Mouse (Mus musculus) stomach, embryonic 15.5 days (tissue): ENCODE measurements around the gene Gm4969. TPM values are rescaled to one million over a fixed set of nuclear protein-coding genes. Genes with fewer than 3 reads are reported as not detected.
"Not testable (repeated sequence)": the region's sequence is repeated elsewhere in the genome, so short reads cannot be mapped to it uniquely, and the experiment has no call there.

ENCODE experiments used
- ATAC-seq: fragments of 200-750 bp; cut with Nextera tagmentation; 2 replicates; pipeline ENCODE4 v1.8.0; 2017; ENCODE audit warnings: low read depth, moderate number of reproducible peaks, moderate TSS enrichment; ENCODE audit not compliant: insufficient read depth, low FRiP score
- H3K27ac ChIP-seq: fragments of 300-500 bp; sonication (generic); 2 replicates; pipeline ENCODE4 v1.5.1; 2015; ENCODE audit warnings: mild to moderate bottlenecking, inconsistent platforms
- H3K27me3 ChIP-seq: fragments of 300-500 bp; sonication (generic); replicated peaks from 2 replicates; pipeline ENCODE4 v1.6.1; 2015; ENCODE audit warnings: inconsistent platforms
- H3K36me3 ChIP-seq: fragments of 300-500 bp; sonication (generic); 2 replicates; pipeline ENCODE4 v1.6.1; 2015; ENCODE audit warnings: inconsistent platforms
- H3K4me1 ChIP-seq: fragments of 300-500 bp; sonication (generic); 2 replicates; pipeline ENCODE4 v1.6.1; 2015; ENCODE audit warnings: inconsistent platforms
- H3K4me2 ChIP-seq: fragments of 300-500 bp; sonication (generic); 2 replicates; pipeline ENCODE4 v1.6.1; 2015; ENCODE audit warnings: mild to moderate bottlenecking, inconsistent platforms
- H3K4me3 ChIP-seq: fragments of 300-500 bp; sonication (generic); replicated peaks from 2 replicates; pipeline ENCODE4 v1.5.1; 2015; ENCODE audit warnings: inconsistent platforms
- H3K9ac ChIP-seq: fragments of 300-500 bp; sonication (generic); 2 replicates; pipeline ENCODE4 v1.6.1; 2015; ENCODE audit warnings: inconsistent platforms
- H3K9me3 ChIP-seq: fragments of 300-500 bp; sonication (generic); 2 replicates; pipeline ENCODE4 v1.6.1; 2016; ENCODE audit warnings: inconsistent platforms
- WGBS: fragments of 180-500 bp; shearing (Covaris S2); methylation state at CpG from one replicate; pipeline ENCODE4 v1.1.7; 2015; 5-methylcytosine and 5-hydroxymethylcytosine counted together
- polyA plus RNA-seq: library from polyadenylated mRNA; unstranded; fragments of >200 nt; fragmentation: Nextera tagmentation; extraction: Ambion mirVana; gene quantifications from 2 replicates; pipeline ENCODE4 v1.2.1, GENCODE M21; 2015

Gene Gm4969
- polyA plus RNA-seq, 1 experiment from 2014 or later, result 3.2 TPM

DNA sequence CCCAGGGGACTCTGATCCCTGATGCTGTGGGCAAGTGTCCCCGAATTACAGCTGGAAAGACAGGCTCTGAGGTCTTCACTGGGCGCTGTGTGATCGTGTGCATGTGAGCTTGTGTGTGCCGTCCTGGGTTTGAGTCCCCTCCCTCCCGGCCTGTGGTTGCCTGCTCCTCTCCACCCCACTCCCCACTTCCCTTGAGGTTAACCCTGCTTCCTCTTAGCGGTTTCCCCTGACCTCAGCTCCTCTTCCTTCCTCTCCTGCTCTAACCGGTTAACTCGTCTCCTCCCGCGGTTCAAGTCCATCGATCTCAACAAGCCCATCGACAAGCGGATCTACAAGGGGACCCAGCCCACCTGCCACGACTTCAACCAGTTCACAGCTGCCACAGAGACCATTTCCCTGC lies 40.4 kb downstream of the Gm4969 start:
- 70% methylated on average over 14 of the region's 14 CpGs for WGBS
- Histone ChIP-seq H3K4me1 (peaks cover 34% of the 10 kb centered on the region), H3K4me3 (peak overlapping the region; percentile 66; the same call in 1 of the 2 replicates), H3K36me3 (peaks cover 37% of the 10 kb centered on the region), H3K9ac (no peak overlapping the region), H3K9me3 (no peaks in the 10 kb centered on the region), H3K4me2 (peak overlapping the region; percentile 80), H3K27ac (no peak overlapping the region), H3K27me3 (no peaks in the 10 kb centered on the region)
- ATAC-seq, result no peak

DNA sequence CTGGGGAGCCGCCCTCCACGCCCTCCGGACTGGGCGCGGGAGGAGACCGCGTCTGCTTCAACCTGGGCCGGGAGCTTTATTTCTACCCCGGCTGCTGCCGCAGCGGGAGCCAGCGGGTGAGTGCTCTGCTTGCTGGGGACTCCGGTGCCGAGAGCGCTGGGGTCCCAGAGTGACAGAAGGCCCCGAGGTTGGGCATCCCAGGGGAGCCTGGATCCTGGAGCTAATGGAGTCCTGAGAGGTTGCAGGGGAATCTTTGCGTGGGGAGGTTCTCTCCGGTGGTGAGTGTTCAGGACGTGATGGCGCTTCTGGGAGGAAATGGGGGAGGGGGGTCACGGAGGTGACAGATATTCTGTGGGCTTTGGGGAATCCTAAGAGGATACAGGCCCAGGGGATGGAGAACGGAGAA lies 41.6 kb downstream of the Gm4969 start:
- Histone ChIP-seq H3K9me3 (no peaks in the 10 kb centered on the region), H3K36me3 (peaks cover 33% of the 10 kb centered on the region), H3K4me3 (peak overlapping the region; percentile 66), H3K4me1 (peaks cover 22% of the 10 kb centered on the region), H3K27ac (peak overlapping the region; percentile 73), H3K4me2 (peak overlapping the region; percentile 80), H3K27me3 (no peaks in the 10 kb centered on the region), H3K9ac (peak overlapping the region; percentile 93)
- 0 out of 2 replicates have a peak, but pooled peaks have one; percentile 10 for ATAC-seq
- under 1% methylated on average over 22 of the region's 22 CpGs for WGBS

DNA sequence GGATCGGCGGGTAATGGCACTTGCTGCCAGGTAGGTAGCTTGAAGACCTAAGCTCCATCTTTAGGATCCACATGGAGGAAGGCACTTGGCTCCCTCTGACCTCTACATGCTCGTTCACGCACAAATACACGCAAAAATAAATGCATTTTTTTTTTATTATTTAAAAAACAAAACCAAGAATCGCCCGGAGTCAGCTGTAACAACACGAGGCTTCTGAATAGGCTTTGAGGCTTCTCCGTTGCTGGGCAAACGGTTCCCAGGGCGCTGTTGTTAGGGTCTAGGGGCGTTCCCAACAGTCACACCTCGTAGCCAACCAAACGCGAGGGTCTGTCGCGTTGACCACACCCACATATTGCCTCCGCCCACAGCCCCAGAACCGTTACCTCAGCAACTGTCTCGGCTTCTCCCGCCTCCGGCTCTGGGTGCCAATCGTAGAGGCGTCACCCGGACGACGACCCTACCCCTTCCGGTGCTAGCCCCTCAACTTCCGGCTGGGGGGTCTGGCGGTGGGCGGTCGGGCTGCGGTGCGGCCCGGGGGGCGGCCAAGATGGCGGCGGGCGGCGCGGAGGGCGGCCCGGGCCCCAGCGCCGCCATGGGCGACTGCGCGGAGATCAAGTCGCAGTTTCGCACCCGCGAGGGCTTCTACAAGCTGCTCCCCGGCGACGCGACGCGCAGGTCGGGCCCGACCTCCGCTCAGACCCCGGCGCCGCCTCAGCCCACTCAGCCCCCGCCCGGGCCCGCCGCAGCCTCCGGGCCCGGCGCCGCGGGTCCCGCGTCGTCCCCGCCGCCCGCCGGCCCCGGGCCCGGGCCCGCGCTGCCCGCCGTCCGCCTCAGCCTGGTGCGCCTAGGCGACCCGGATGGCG lies 42.2 kb downstream of the Gm4969 start, which contains the start of gene Dmwd:
Gene Dmwd (plus strand): TSS at position 505 of the 863 bp plus-strand sequence.
- H3K4me1 ChIP-seq, result peaks cover 20% of the 10 kb centered on the region
- H3K9me3 ChIP-seq, result no peaks in the 10 kb centered on the region
- no peaks in the 10 kb centered on the region for H3K27me3 ChIP-seq
- H3K27ac ChIP-seq, result peak within 1 kb of the TSS; percentile 73
- H3K9ac ChIP-seq, result peak within 1 kb of the TSS; percentile 93
- WGBS, result 1% methylated on average over 83 of the region's 91 CpGs
- peak within 1 kb of the TSS; percentile 66 for H3K4me3 ChIP-seq
- peaks cover 26% of the 10 kb centered on the region for H3K36me3 ChIP-seq
- peak within 1 kb of the TSS; percentile 80 for H3K4me2 ChIP-seq
- peak; percentile 96 for ATAC-seq

DNA sequence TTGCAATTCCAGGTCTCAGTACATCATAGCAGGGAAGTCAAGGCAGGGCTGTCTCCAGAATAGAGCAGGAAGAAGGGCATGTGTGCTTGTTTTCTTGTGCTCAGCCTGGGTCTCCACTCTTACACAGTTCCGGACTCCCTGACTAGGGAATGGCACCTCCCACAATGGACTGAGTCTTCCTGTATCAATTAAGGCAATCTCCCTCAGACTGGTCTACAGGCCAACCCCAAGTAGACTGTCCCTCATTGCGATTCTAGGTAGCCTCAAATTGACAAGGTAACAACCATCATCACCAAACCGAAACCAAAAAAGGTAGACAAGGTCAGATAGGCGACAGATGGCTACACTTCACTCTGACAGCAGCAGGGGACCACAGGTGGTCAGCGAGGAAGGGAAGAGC lies 42.9 kb downstream of the Gm4969 start:
- peaks cover 19% of the 10 kb centered on the region for H3K36me3 ChIP-seq
- H3K9me3 ChIP-seq, result no peaks in the 10 kb centered on the region
- H3K9ac ChIP-seq, result no peak overlapping the region
- 46% methylated on average over 5 of the region's 5 CpGs for WGBS
- H3K27me3 ChIP-seq, result no peaks in the 10 kb centered on the region
- ATAC-seq, result no peak
- peak overlapping the region; percentile 80 for H3K4me2 ChIP-seq
- peaks cover 20% of the 10 kb centered on the region for H3K4me1 ChIP-seq
- no peak overlapping the region for H3K27ac ChIP-seq
- H3K4me3 ChIP-seq, result peak overlapping the region; percentile 66

DNA sequence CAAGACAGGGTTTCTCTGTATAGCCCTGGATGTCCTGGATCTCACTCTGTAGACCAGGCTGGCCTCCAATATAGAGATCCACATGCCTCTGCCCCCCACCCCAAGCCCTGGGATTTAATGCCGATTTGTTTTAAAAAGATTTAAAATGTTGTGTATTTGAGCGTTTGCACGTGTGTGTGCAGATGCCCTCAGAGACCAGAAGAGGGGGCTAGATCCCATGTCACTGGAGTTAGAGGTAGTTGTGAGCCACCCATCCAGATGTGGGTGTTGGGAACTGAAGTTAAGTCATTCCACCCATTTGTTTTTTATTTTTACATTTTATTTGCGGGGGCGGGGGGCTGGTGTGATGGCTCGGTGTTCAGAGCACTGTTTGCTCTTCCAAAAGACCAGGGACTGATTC lies 43.7 kb downstream of the Gm4969 start:
- no peak overlapping the region for H3K4me3 ChIP-seq
- no peak overlapping the region for H3K27ac ChIP-seq
- WGBS, result 90% methylated on average over 6 of the region's 6 CpGs
- H3K9me3 ChIP-seq, result no peaks in the 10 kb centered on the region
- H3K27me3 ChIP-seq, result no peaks in the 10 kb centered on the region
- H3K36me3 ChIP-seq, result peaks cover 13% of the 10 kb centered on the region
- H3K9ac ChIP-seq, result no peak overlapping the region
- no peak overlapping the region for H3K4me2 ChIP-seq
- peaks cover 20% of the 10 kb centered on the region for H3K4me1 ChIP-seq
- no peak for ATAC-seq

DNA sequence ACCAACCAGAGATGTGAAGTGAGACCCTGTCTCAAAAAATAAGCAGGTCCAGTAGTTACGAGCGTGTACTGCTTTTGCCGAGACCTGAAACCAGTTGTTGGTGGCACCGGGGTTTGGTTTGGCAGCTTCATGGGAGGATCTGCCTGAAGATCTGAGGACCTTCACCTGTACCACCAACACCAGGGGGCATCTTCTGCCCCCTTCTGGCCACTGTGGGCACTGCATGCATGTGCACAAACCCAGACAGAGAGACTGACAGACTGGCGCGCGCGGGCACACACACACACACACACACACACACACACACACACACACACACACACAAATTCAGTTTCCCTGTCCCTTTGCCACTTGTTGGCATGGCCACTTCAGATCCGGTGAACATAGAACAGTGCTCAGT lies 44.7 kb downstream of the Gm4969 start:
- H3K9me3 ChIP-seq, result no peaks in the 10 kb centered on the region
- H3K4me1 ChIP-seq, result peaks cover 20% of the 10 kb centered on the region
- no peak overlapping the region for H3K9ac ChIP-seq
- H3K4me3 ChIP-seq, result no peak overlapping the region
- no peak overlapping the region for H3K4me2 ChIP-seq
- no peaks in the 10 kb centered on the region for H3K27me3 ChIP-seq
- H3K27ac ChIP-seq, result no peak overlapping the region
- 74% methylated on average over 9 of the region's 9 CpGs for WGBS
- H3K36me3 ChIP-seq, result peaks cover 6% of the 10 kb centered on the region
- no peak for ATAC-seq

DNA sequence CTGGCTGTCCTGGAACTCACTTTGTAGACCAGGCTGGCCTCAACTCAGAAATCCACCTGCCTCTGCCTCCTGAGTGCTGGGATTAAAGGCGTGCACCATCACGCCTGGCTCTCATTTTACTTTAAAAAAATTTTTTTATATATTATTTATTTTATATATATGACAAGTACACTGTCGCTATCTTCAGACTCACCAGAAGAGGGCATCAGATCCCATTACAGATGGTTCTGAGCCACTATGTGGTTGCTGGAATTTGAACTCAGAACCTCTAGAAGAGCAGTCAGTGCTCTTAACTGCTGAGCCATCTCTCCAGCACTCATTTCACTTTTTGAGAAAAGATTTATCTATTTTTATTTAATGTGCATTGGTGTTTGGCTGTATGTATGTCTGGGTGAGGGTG lies 47.1 kb downstream of the Gm4969 start:
- 44% methylated on average over 3 of the region's 3 CpGs for WGBS
- not testable (repeated sequence) for ATAC-seq

DNA sequence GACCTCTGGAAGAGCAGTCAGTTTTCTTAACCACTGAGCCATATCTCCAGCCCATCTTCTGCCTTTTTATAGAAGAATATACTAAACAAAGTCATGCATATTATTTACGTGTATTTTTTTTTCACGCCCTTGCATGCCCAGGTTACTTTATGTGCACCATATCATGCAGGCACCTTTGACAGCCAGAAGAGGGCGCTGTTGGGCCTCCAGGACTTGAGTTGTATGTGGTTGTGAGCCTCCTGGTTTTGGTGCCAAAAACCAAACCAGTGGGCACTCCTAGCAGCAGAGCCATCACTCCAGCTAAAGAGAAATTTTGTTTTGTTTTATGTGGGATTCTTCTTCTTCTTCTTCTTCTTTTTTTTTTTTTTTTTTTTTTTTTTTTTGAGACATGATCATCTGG lies 48.7 kb downstream of the Gm4969 start:
- Histone ChIP-seq H3K27me3 (peaks cover 30% of the 10 kb centered on the region), H3K9me3 (no peaks in the 10 kb centered on the region), H3K4me1 (no peaks in the 10 kb centered on the region), H3K4me2 (no peak overlapping the region), H3K4me3 (no peak overlapping the region), H3K36me3 (no peaks in the 10 kb centered on the region), H3K9ac (no peak overlapping the region), H3K27ac (no peak overlapping the region)
- 41% methylated on average over 3 of the region's 3 CpGs for WGBS
- ATAC-seq, result no peak

More for the DNA sequence above, 47.1 kb downstream of the Gm4969 start:
- not testable (repeated sequence) for H3K9me3 ChIP-seq, H3K9ac ChIP-seq, H3K4me3 ChIP-seq, H3K4me2 ChIP-seq, H3K36me3 ChIP-seq, H3K27ac ChIP-seq, H3K4me1 ChIP-seq
- H3K27me3 ChIP-seq, result peaks cover 14% of the 10 kb centered on the region

DNA sequence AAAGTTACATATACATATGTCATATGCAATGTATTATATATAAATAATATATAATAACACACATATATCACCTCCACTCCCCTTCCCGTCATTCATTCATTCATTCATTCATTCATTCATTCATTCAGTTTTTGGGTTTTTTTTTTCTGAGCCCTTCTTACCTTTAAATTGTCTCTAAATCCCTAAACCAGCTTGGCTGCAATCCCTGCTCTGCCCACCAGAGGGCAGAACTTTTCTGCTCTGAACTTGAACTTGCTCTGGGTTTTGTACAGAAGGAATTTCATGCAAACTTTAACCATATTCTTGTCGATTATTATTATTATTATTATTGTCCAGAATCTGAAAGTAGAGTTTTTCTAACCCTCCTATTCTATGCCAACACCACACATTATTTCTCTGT lies 49.5 kb downstream of the Gm4969 start:
- no peak overlapping the region for H3K27ac ChIP-seq
- H3K4me3 ChIP-seq, result no peak overlapping the region
- H3K27me3 ChIP-seq, result peaks cover 33% of the 10 kb centered on the region
- H3K9me3 ChIP-seq, result no peaks in the 10 kb centered on the region
- no peak overlapping the region for H3K9ac ChIP-seq
- no peak overlapping the region for H3K4me2 ChIP-seq
- no peaks in the 10 kb centered on the region for H3K36me3 ChIP-seq
- 5% methylated on average over 2 of the region's 2 CpGs for WGBS
- no peaks in the 10 kb centered on the region for H3K4me1 ChIP-seq
- no peak for ATAC-seq

DNA sequence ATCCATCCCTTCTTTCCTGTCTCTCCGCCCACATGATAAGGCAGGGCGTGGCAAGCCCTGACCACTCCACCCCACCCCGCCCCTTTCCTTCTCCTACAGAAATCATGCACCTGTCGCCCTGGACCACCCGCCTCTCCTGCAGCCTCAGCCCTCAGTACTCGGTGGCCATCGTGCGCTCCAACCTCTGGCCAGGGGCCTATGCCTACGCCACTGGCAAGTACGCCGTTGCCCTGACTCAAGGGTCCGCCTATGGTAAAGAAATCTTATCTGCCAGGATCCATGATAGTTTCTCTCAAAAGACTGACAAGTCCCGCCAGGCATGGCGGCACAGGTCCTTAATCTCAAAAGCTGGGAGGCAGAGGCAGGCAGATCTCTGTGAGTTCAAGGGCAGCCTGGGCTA lies 50.2 kb downstream of the Gm4969 start:
- Histone ChIP-seq H3K36me3 (no peaks in the 10 kb centered on the region), H3K27ac (no peak overlapping the region), H3K4me1 (no peaks in the 10 kb centered on the region), H3K4me3 (no peak overlapping the region), H3K9ac (no peak overlapping the region), H3K9me3 (no peaks in the 10 kb centered on the region), H3K4me2 (no peak overlapping the region), H3K27me3 (peaks cover 33% of the 10 kb centered on the region)
- whole genome bisulfite sequencing, result 58% methylated on average over 14 of the region's 14 CpGs
- ATAC-seq, result no peak

DNA sequence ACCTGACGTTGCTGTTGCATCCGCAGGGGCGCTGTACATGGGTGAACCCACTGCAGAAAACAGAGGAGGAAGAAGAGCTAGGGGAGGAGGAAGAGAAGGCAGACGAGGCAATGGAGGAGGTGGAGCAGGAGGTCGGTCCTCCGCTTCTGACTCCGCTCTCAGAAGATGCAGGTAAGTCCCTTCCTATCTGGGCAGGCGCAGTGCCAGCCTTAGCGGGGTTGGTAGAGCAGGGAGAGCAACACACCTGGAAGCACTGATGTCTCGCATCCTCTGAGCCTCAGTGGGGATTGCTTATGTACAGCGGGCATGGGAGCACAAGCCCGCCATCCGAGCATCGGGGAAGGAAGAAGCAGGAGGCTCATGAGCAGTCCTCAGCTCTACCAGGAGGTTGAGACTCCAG lies 51.1 kb downstream of the Gm4969 start:
- H3K9ac ChIP-seq, result no peak overlapping the region
- no peaks in the 10 kb centered on the region for H3K9me3 ChIP-seq
- H3K4me3 ChIP-seq, result no peak overlapping the region
- no peak overlapping the region for H3K27ac ChIP-seq
- H3K4me2 ChIP-seq, result no peak overlapping the region
- ATAC-seq, result no peak
- no peaks in the 10 kb centered on the region for H3K36me3 ChIP-seq
- H3K4me1 ChIP-seq, result no peaks in the 10 kb centered on the region
- peaks cover 33% of the 10 kb centered on the region for H3K27me3 ChIP-seq
- 36% methylated on average over 14 of the region's 14 CpGs for WGBS

DNA sequence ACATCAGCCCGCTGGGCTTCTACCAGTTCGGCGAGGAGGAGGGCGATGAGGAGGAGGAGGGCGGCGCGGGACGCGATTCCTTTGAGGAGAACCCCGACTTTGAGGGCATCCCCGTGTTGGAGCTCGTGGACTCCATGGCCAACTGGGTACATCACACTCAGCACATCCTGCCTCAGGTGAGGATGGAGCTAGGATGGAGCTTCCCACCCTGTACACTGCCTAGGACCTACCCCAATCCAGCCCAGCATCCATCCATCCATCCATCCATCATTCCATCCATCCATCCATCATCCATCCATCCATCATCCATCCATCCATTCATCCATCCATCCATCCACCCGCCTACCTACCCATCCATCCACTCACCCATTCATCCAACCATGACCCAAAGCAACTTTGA lies 52.3 kb downstream of the Gm4969 start:
- peaks cover 33% of the 10 kb centered on the region for H3K27me3 ChIP-seq
- no peak overlapping the region for H3K9ac ChIP-seq
- no peak for ATAC-seq
- H3K36me3 ChIP-seq, result no peaks in the 10 kb centered on the region
- H3K4me1 ChIP-seq, result no peaks in the 10 kb centered on the region
- 0 out of 2 replicates have a peak overlapping the region, but pooled peaks have one; percentile 1 for H3K4me3 ChIP-seq
- H3K4me2 ChIP-seq, result peak overlapping the region; percentile 31
- no peaks in the 10 kb centered on the region for H3K9me3 ChIP-seq
- H3K27ac ChIP-seq, result no peak overlapping the region
- WGBS, result 43% methylated on average over 13 of the region's 13 CpGs
